ENCODE assay signal across 27 mouse cellular contexts in the genomic region with DNA sequence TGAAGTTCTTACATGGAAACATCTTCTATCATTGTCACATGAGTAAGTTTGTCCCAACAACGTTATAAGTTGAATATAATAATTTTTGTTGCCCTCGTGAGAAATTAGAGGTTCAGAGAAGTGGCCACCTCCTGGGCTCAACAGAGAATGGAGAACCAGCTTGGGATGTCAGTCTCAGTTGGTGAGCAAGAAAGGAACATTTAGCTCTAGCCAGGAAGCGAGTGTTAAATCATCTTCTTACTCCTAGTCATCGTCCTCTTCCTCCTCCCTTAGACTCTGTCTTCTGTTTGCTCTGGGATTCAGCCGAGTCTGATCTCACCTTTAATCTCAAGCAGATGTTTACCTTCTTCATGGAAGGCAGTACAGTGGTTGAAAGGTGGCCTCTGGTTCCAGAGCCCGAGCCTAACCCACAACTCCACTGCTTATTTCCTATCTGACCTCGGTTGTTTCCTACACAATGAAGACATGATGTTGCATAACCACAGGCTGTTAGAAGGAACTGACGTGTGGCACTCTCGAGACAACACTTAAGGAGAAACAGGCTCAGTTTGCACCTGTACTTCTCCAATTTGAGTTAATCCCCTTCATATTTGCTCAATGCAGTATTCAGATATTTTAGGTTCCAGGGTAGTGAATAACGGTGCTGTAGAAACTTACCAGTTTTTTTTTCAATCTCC.
DNase-seq lines count a peak whose midpoint lies in the region; ATAC-seq lines count a peak whose summit lies in the region.
"Had no signal": no experiment of that assay in that cellular context is flagged by ENCODE, and none has a peak within 500 bp of the region (broad histone marks: within the 10 kb centered on the region; RNA-seq: fewer than 3 reads in every experiment).

No protein-coding gene starts in this region.

- no peak overlapping the region for H3K4me3 ChIP-seq in lung, embryonic 15.5 days
- H3K4me3 ChIP-seq in midbrain, embryonic 10.5 days = no peak overlapping the region
- H3K4me3 ChIP-seq in midbrain, embryonic 14.5 days (replicated peaks; ENCODE audit: low read depth, low read length) = no peak overlapping the region
- H3K4me3 ChIP-seq in embryonic facial prominence, embryonic 10.5 days = no peak overlapping the region
- H3K4me3 ChIP-seq: embryonic facial prominence, embryonic 15.5 days; erythroblast, embryonic 14.5 days; forebrain, embryonic 10.5 days; gastrocnemius, adult 2 months; heart, embryonic 10.5 days; hindbrain, embryonic 10.5 days; hindbrain, embryonic 15.5 days had no signal

- peaks cover 20% of the 10 kb centered on the region for H3K4me1 ChIP-seq in lung, embryonic 15.5 days
- peaks cover 10% of the 10 kb centered on the region for H3K4me1 ChIP-seq in midbrain, embryonic 10.5 days
- H3K4me1 ChIP-seq in midbrain, embryonic 14.5 days (ENCODE audit: control insufficient read depth, insufficient read depth, low read length) = no peaks in the 10 kb centered on the region
- H3K4me1 ChIP-seq in embryonic facial prominence, embryonic 10.5 days = 0 out of 2 replicates have a peak, but pooled peaks cover 10% of the 10 kb centered on the region
- H3K4me1 ChIP-seq: heart, embryonic 10.5 days; hindbrain, embryonic 15.5 days had no signal

- no peak for ATAC-seq in lung, embryonic 15.5 days (ENCODE audit: borderline replicate concordance, extremely low read depth, low FRiP score, low TSS enrichment)
- ATAC-seq in midbrain, embryonic 14.5 days (ENCODE audit: low FRiP score, low TSS enrichment) = no peak
- peak; percentile 100 for ATAC-seq in granulocyte monocyte progenitor cell, adult 5-6 weeks (replicated peaks; ENCODE audit: poor library complexity, severe bottlenecking)
- ATAC-seq in neutrophil, adult 5-6 weeks (ENCODE audit: extremely low read depth, insufficient number of reproducible peaks, low FRiP score, poor library complexity, severe bottlenecking) = 0 out of 2 replicates have a peak, but pooled peaks have one; percentile 9
- ATAC-seq: CD4-positive, CD25-positive, alpha-beta regulatory T cell, adult 4 months; forebrain, embryonic 14.5 days had no signal

- no peak overlapping the region for H3K4me2 ChIP-seq in lung, embryonic 15.5 days
- no peak overlapping the region for H3K4me2 ChIP-seq in midbrain, embryonic 14.5 days (ENCODE audit: low read length)
- H3K4me2 ChIP-seq: embryonic facial prominence, embryonic 15.5 days; hindbrain, embryonic 15.5 days had no signal

- WGBS in lung, embryonic 15.5 days = 54% methylated on average over 10 of the region's 10 CpGs
- 85% methylated on average over 10 of the region's 10 CpGs for WGBS in midbrain, embryonic 10.5 days
- 84% methylated on average over 10 of the region's 10 CpGs for WGBS in midbrain, embryonic 14.5 days
- WGBS in embryonic facial prominence, embryonic 10.5 days = 75% methylated on average over 10 of the region's 10 CpGs

- H3K27me3 ChIP-seq in lung, embryonic 15.5 days = no peaks in the 10 kb centered on the region
- H3K27me3 ChIP-seq in midbrain, embryonic 10.5 days (ENCODE audit: low read depth, poor library complexity, severe bottlenecking) = no peaks in the 10 kb centered on the region
- no peaks in the 10 kb centered on the region for H3K27me3 ChIP-seq in midbrain, embryonic 14.5 days (ENCODE audit: control insufficient read depth, insufficient read depth, low read length)
- no peaks in the 10 kb centered on the region for H3K27me3 ChIP-seq in embryonic facial prominence, embryonic 10.5 days (replicated peaks; ENCODE audit: low read depth, poor library complexity, severe bottlenecking)
- H3K27me3 ChIP-seq: embryonic facial prominence, embryonic 15.5 days; hindbrain, embryonic 15.5 days had no signal

- peak overlapping the region; percentile 58 for H3K27ac ChIP-seq in lung, embryonic 15.5 days
- 0 out of 2 replicates have a peak overlapping the region, but pooled peaks have one; percentile 17 for H3K27ac ChIP-seq in midbrain, embryonic 10.5 days (replicated peaks)
- H3K27ac ChIP-seq in midbrain, embryonic 14.5 days (replicated peaks; ENCODE audit: low read depth, low read length) = no peak overlapping the region
- no peak overlapping the region for H3K27ac ChIP-seq in embryonic facial prominence, embryonic 10.5 days (replicated peaks)
- H3K27ac ChIP-seq: embryonic facial prominence, embryonic 15.5 days; forebrain, embryonic 10.5 days; gastrocnemius, adult 2 months; heart, embryonic 10.5 days; hindbrain, embryonic 10.5 days; hindbrain, embryonic 15.5 days had no signal

- intact Hi-C loops in left cerebral cortex, postnatal 14 days (cut with DNase I) = no loop called here

- H3K36me3 ChIP-seq in lung, embryonic 15.5 days = no peaks in the 10 kb centered on the region
- no peaks in the 10 kb centered on the region for H3K36me3 ChIP-seq in midbrain, embryonic 10.5 days
- H3K36me3 ChIP-seq in midbrain, embryonic 14.5 days (ENCODE audit: control insufficient read depth, insufficient read depth, low read length) = no peaks in the 10 kb centered on the region
- H3K36me3 ChIP-seq in embryonic facial prominence, embryonic 10.5 days (replicated peaks) = no peaks in the 10 kb centered on the region
- H3K36me3 ChIP-seq: embryonic facial prominence, embryonic 15.5 days; forebrain, embryonic 10.5 days; G1E; heart, embryonic 10.5 days; hindbrain, embryonic 10.5 days; hindbrain, embryonic 15.5 days had no signal

- no peak overlapping the region for H3K9ac ChIP-seq in lung, embryonic 15.5 days
- no peak overlapping the region for H3K9ac ChIP-seq in midbrain, embryonic 14.5 days (replicated peaks; ENCODE audit: low read length)
- H3K9ac ChIP-seq: embryonic facial prominence, embryonic 15.5 days; hindbrain, embryonic 15.5 days had no signal

- no peaks in the 10 kb centered on the region for H3K9me3 ChIP-seq in lung, embryonic 15.5 days
- no peaks in the 10 kb centered on the region for H3K9me3 ChIP-seq in midbrain, embryonic 10.5 days (replicated peaks)
- H3K9me3 ChIP-seq in midbrain, embryonic 14.5 days (ENCODE audit: control insufficient read depth, low read length) = no peaks in the 10 kb centered on the region
- no peaks in the 10 kb centered on the region for H3K9me3 ChIP-seq in embryonic facial prominence, embryonic 10.5 days
- H3K9me3 ChIP-seq: embryonic facial prominence, embryonic 15.5 days; forebrain, embryonic 10.5 days; heart, embryonic 10.5 days; hindbrain, embryonic 10.5 days; hindbrain, embryonic 15.5 days had no signal

- no peak for DNase-seq in lung, adult 18-20 months
- DNase-seq in midbrain, embryonic 10.5 days (ENCODE audit: low spot score) = no peak
- no peak for DNase-seq in midbrain, embryonic 14.5 days
- DNase-seq in embryonic facial prominence, embryonic 10.5 days (ENCODE audit: low spot score) = no peak
- no peak for DNase-seq in left cerebral cortex, postnatal 14 days (ENCODE audit: low spot score in 2 of 2)
- DNase-seq: adrenal gland, adult 8-10 months; adrenal gland, postnatal 36 days; B cell, adult 2 months; cerebellum, adult 11 months; cerebellum, adult 9-10 months; cerebellum, postnatal 25 days; gastrocnemius, adult 2 months; gastrocnemius, postnatal 25 days; heart, adult 18-20 months; heart, postnatal 10 days had no signal

Comparison
In these comparisons a context has a peak if more than half of its experiments do, and no peak if none do; other contexts are left out.
1. H3K27ac ChIP-seq: peak in lung, embryonic 15.5 days (single experiment) and midbrain, embryonic 10.5 days (single experiment); none in midbrain, embryonic 14.5 days (single experiment) and embryonic facial prominence, embryonic 10.5 days (single experiment).
2. ATAC-seq: peak in granulocyte monocyte progenitor cell, adult 5-6 weeks (single experiment) and neutrophil, adult 5-6 weeks (single experiment); none in lung, embryonic 15.5 days (single experiment) and midbrain, embryonic 14.5 days (single experiment).